Mouse (Mus musculus): ENCODE results near the gene Arhgef2.

The Arhgef2 gene

GRCm38 (mm10) chr3:88654621-88655020 lies 48.9 kb downstream of the Arhgef2 start:
- in situ Hi-C loops (cut with MboI, MseI) = no loop called here

GRCm38 (mm10) chr3:88655619-88656018 lies 49.9 kb downstream of the Arhgef2 start:
- in situ Hi-C loops (cut with MboI, MseI) = no loop called here

GRCm38 (mm10) chr3:88658441-88659127 lies 52.8 kb downstream of the Arhgef2 start:
- in situ Hi-C loops (cut with MboI, MseI) = no loop called here

- in situ Hi-C loops (cut with MboI, MseI) = no loop called here
These were observed 54.0 kb downstream of the Arhgef2 start for GRCm38 (mm10) chr3:88659798-88660197.

- in situ Hi-C loops (cut with MboI, MseI) = no loop called here
These were observed 58.3 kb downstream of the Arhgef2 start for GRCm38 (mm10) chr3:88664095-88664494.

- in situ Hi-C loops (cut with MboI, MseI) = loop anchor here (5.0 kb wide), 1 partner anchor 70 kb away; no protein-coding TSS in a partner anchor
These were observed 71.6 kb downstream of the Arhgef2 start for GRCm38 (mm10) chr3:88677399-88677798.

GRCm38 (mm10) chr3:88683814-88684213 lies 78.0 kb downstream of the Arhgef2 start:
- in situ Hi-C loops (cut with MboI, MseI) = loop anchor here (10.0 kb wide), 2 partner anchors 339 to 1391 kb away; partner anchors contain the start of gene Tpm3

GRCm38 (mm10) chr3:88684236-88684979 lies 78.6 kb downstream of the Arhgef2 start:
- in situ Hi-C loops (cut with MboI, MseI) = loop anchor here (10.0 kb wide), 2 partner anchors 340 to 1390 kb away; partner anchors contain the start of gene Tpm3

GRCm38 (mm10) chr3:88684980-88685941 lies 79.5 kb downstream of the Arhgef2 start, which contains the start of gene Khdc4:
Gene Khdc4 (plus strand): TSS chr3:88685803.
- in situ Hi-C loops (cut with MboI, MseI) = loop anchor here (10.0 kb wide), 2 partner anchors 340 to 1390 kb away; partner anchors contain the start of gene Tpm3

- in situ Hi-C loops (cut with MboI, MseI) = loop anchor here (10.0 kb wide), 2 partner anchors 341 to 1389 kb away; partner anchors contain the start of gene Tpm3
These were observed 80.2 kb downstream of the Arhgef2 start for GRCm38 (mm10) chr3:88685958-88686451.

- in situ Hi-C loops (cut with MboI, MseI) = loop anchor here (10.0 kb wide), 2 partner anchors 342 to 1388 kb away; partner anchors contain the start of gene Tpm3
These were observed 81.2 kb downstream of the Arhgef2 start for GRCm38 (mm10) chr3:88686734-88687611.

- in situ Hi-C loops (cut with MboI, MseI) = loop anchor here (10.0 kb wide), 2 partner anchors 344 to 1386 kb away; partner anchors contain the start of gene Tpm3
These were observed 83.3 kb downstream of the Arhgef2 start for GRCm38 (mm10) chr3:88689079-88689478.

GRCm38 (mm10) chr3:88695545-88695944 lies 89.8 kb downstream of the Arhgef2 start:
- in situ Hi-C loops (cut with MboI, MseI) = loop anchor here (5.0 to 10.0 kb wide), 2 partner anchors 63 to 1319 kb away; no protein-coding TSS in a partner anchor
